Mouse (Mus musculus) heart, embryonic 15.5 days (tissue): ENCODE results near the gene Kif1c. TPM values are rescaled to one million over a fixed set of nuclear protein-coding genes. Genes with fewer than 3 reads are reported as not detected.

Experiments
- ATAC-seq: fragments of 200-750 bp; cut with Nextera tagmentation; replicated peaks from 2 replicates; pipeline ENCODE4 v1.8.0; 2017; ENCODE audit warnings: low read depth, moderate TSS enrichment; ENCODE audit not compliant: insufficient number of reproducible peaks, insufficient read depth, low FRiP score
- H3K27ac ChIP-seq: fragments of 300-500 bp; sonication (generic); 2 replicates; pipeline ENCODE4 v1.5.1; 2015; ENCODE audit warnings: mild to moderate bottlenecking, inconsistent platforms
- H3K27me3 ChIP-seq: fragments of 300-500 bp; sonication (generic); 2 replicates; pipeline ENCODE4 v1.6.1; 2015; ENCODE audit warnings: inconsistent platforms
- H3K36me3 ChIP-seq: fragments of 300-500 bp; sonication (generic); 2 replicates; pipeline ENCODE4 v1.6.1; 2015; ENCODE audit warnings: mild to moderate bottlenecking, inconsistent platforms
- H3K4me1 ChIP-seq: fragments of 300-500 bp; sonication (generic); replicated peaks from 2 replicates; pipeline ENCODE4 v1.6.1; 2015; ENCODE audit warnings: inconsistent platforms
- H3K4me2 ChIP-seq: fragments of 300-500 bp; sonication (generic); 2 replicates; pipeline ENCODE4 v1.6.1; 2015; ENCODE audit warnings: inconsistent platforms, mild to moderate bottlenecking, moderate library complexity
- H3K4me3 ChIP-seq: fragments of 300-500 bp; sonication (generic); 2 replicates; pipeline ENCODE4 v1.5.1; 2015; ENCODE audit warnings: mild to moderate bottlenecking, inconsistent platforms
- H3K9ac ChIP-seq: fragments of 300-500 bp; sonication (generic); 2 replicates; pipeline ENCODE4 v1.6.1; 2015; ENCODE audit warnings: mild to moderate bottlenecking, inconsistent platforms
- H3K9me3 ChIP-seq: fragments of 300-500 bp; sonication (generic); replicated peaks from 2 replicates; pipeline ENCODE4 v1.6.1; 2016; ENCODE audit warnings: inconsistent platforms
- WGBS: fragments of 180-500 bp; shearing (Covaris S2); methylation state at CpG from one replicate; pipeline ENCODE4 v1.1.7; 2015; ENCODE audit warnings: mixed read lengths; 5-methylcytosine and 5-hydroxymethylcytosine counted together
- polyA plus RNA-seq: library from polyadenylated mRNA; unstranded; fragments of >200 nt; fragmentation: Nextera tagmentation; extraction: Ambion mirVana; gene quantifications from 2 replicates; pipeline ENCODE4 v1.2.1, GENCODE M21; 2015

The Kif1c gene
- polyA plus RNA-seq, 1 experiment from 2014 or later: 5.5 TPM

GRCm38 (mm10) chr11:70668335-70668770 lies 32.0 kb upstream of the Kif1c start:
- H3K9me3 ChIP-seq: no peaks in the 10 kb centered on the region
- no peak; the same call in 1 of the 2 replicates for ATAC-seq
- WGBS: under 1% methylated on average over 15 of the region's 15 CpGs
- H3K27me3 ChIP-seq: no peaks in the 10 kb centered on the region
- H3K4me3 ChIP-seq: peak overlapping the region; percentile 61
- H3K9ac ChIP-seq: peak overlapping the region; percentile 49
- peaks cover 23% of the 10 kb centered on the region for H3K4me1 ChIP-seq
- H3K36me3 ChIP-seq: peaks cover 28% of the 10 kb centered on the region
- H3K27ac ChIP-seq: peak overlapping the region; percentile 97
- H3K4me2 ChIP-seq: peak overlapping the region; percentile 68

DNA sequence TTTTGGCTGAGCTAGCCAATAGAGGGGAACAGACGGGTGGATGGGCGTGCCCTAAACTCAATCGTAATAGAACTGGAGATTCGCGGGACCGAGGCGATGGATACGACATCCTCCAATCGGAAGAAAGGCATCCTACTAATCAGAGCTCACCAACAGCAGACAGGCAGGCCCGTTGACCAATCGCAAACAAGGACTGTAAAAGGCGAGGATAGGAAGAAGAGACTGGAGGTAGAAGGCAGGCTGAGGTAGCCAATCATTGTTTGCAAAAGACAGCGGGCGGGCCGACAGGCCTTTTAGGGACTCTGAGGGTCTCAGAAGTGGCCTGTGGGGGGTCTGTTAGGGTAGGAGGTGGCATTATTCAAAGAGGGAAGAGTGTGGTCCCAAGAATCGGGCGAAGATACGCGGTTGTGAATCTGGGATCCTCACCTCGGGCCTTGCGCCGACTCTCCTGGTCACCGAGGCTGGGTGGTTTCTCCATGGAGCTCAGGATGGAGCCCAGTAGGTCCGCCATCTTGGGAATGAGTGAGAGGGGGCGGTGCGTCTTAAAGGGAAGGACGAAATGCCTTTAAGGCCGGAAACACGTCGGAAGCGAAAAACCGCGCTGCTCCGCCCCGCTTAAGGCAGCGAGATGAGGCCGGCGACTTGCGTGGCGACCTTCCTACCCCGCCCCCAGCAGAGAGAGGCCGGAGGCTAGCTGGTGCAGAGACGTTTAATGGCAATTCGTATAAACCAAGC lies 31.4 kb upstream of the Kif1c start, which contains the start of gene Spag7:
TSS of gene Spag7 (minus strand) at position 646 of the 735 bp plus-strand sequence.
- H3K36me3 ChIP-seq: peaks cover 26% of the 10 kb centered on the region
- peak within 1 kb of the TSS; percentile 88 for H3K4me2 ChIP-seq
- WGBS: under 1% methylated on average over 44 of the region's 44 CpGs
- H3K9me3 ChIP-seq: no peaks in the 10 kb centered on the region
- peak within 1 kb of the TSS; percentile 97 for H3K27ac ChIP-seq
- H3K9ac ChIP-seq: peak within 1 kb of the TSS; percentile 77
- peaks cover 23% of the 10 kb centered on the region for H3K4me1 ChIP-seq
- peak within 1 kb of the TSS; percentile 61 for H3K4me3 ChIP-seq
- H3K27me3 ChIP-seq: no peaks in the 10 kb centered on the region
- ATAC-seq: peak; percentile 94

DNA sequence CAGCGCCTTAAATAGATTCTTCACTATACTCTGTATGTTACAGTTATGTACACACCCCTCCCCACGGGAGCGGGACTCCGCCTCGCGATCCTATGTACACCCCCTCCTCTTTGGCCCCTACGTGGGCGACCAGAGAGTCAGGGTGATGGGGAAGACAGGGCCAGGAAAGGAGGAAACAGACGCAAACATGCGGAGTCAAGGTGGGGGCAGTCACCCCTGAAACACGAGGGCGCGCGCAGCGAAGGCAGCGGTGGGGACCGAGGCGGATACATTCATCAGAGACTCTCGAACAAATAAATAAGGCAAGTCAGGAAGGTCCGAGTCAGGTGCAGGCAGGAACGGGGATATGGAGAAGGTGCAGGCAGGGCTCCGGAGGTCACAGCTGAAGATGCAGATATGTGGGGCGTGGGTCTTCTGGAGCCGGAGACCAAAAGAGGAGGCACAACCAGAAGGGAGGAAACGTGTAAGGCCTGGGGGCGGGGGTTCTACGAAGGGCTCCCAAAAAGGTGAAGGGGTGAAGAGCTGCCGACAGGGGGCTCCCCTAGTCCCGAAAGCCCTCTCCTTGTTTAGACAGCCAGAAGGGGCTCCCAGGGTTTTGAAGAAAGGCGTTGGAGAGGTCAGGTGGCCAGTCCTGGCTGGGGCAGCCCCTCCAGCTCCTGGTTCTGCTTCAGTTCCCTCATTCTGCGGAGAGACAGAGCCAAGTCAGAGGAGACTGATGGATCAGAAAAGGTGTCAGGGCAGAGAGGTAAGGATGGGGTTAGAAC lies 30.6 kb upstream of the Kif1c start:
- H3K4me2 ChIP-seq: peak overlapping the region; percentile 88
- peaks cover 26% of the 10 kb centered on the region for H3K4me1 ChIP-seq
- H3K4me3 ChIP-seq: peak overlapping the region; percentile 61
- no peaks in the 10 kb centered on the region for H3K27me3 ChIP-seq
- H3K9ac ChIP-seq: peak overlapping the region; percentile 77
- H3K36me3 ChIP-seq: peaks cover 20% of the 10 kb centered on the region
- peak overlapping the region; percentile 97 for H3K27ac ChIP-seq
- H3K9me3 ChIP-seq: no peaks in the 10 kb centered on the region
- 1% methylated on average over 31 of the region's 31 CpGs for WGBS
- ATAC-seq: peak; percentile 7; the same call in 1 of the 2 replicates

DNA sequence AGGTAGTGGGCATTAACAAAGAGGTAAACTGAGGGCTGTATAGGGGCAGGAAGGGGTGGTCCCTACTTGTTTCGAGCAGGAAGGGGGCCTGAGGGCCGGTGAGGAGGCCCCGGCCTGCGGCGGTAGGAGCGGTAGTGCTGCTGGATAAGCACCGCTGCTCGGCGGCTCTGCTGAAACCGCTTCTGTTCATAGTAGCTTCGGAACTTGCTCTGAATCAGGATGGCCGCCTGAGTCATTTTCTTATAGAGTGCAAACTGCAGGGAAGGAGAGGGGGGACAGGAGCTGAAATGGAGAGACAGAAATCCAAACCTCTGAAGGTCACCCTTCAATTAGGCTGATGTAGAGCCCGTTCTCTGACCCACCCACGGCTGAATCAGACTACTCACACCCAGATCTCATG lies 29.9 kb upstream of the Kif1c start:
- peak overlapping the region; percentile 97 for H3K27ac ChIP-seq
- WGBS: 43% methylated on average over 14 of the region's 14 CpGs
- H3K4me1 ChIP-seq: peaks cover 26% of the 10 kb centered on the region
- peaks cover 19% of the 10 kb centered on the region for H3K36me3 ChIP-seq
- peak overlapping the region; percentile 61 for H3K4me3 ChIP-seq
- no peaks in the 10 kb centered on the region for H3K27me3 ChIP-seq
- no peaks in the 10 kb centered on the region for H3K9me3 ChIP-seq
- H3K4me2 ChIP-seq: peak overlapping the region; percentile 88
- H3K9ac ChIP-seq: peak overlapping the region; percentile 77
- ATAC-seq: no peak

GRCm38 (mm10) chr11:70671333-70672047 lies 28.9 kb upstream of the Kif1c start:
- 78% methylated on average over 16 of the region's 16 CpGs for WGBS
- Histone ChIP-seq H3K4me3 (peak overlapping the region; percentile 61; the same call in 1 of the 2 replicates), H3K9ac (no peak overlapping the region)

GRCm38 (mm10) chr11:70674014-70674413 lies 26.3 kb upstream of the Kif1c start:
- Histone ChIP-seq H3K9ac (no peak overlapping the region), H3K27ac (no peak overlapping the region), H3K27me3 (no peaks in the 10 kb centered on the region), H3K36me3 (peaks cover 18% of the 10 kb centered on the region), H3K4me2 (no peak overlapping the region), H3K4me1 (peaks cover 20% of the 10 kb centered on the region), H3K4me3 (no peak overlapping the region), H3K9me3 (no peaks in the 10 kb centered on the region)
- 81% methylated on average over 6 of the region's 6 CpGs for WGBS
- no peak for ATAC-seq

More at GRCm38 (mm10) chr11:70671333-70672047, 28.9 kb upstream of the Kif1c start:
- Histone ChIP-seq H3K9me3 (no peaks in the 10 kb centered on the region), H3K36me3 (peaks cover 17% of the 10 kb centered on the region; the same call in 1 of the 2 replicates), H3K27ac (no peak overlapping the region), H3K4me2 (peak overlapping the region; percentile 88; the same call in 1 of the 2 replicates), H3K4me1 (peaks cover 32% of the 10 kb centered on the region), H3K27me3 (no peaks in the 10 kb centered on the region)
- ATAC-seq: no peak

DNA sequence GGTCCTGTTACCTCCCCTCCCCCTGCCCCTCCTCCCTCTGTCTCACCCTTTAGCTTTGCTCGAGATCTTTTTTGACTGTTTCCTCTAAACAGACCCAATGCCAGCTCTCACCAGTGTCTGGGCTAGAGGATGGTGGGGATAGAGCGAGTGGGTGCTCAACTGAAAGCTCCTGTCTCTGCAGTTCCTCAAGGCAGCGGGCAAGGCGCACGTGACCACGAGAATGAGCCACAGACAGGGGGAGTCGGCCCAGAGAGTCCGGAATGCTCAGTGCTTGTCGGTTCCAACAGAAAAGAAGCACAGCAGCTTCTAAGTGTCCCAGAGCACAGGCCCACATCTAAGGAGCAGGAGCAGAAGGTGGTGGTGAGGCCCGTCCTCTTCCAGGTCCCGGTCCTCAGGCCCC lies 25.8 kb upstream of the Kif1c start:
- no peak overlapping the region for H3K27ac ChIP-seq
- H3K4me1 ChIP-seq: peaks cover 20% of the 10 kb centered on the region
- H3K4me2 ChIP-seq: no peak overlapping the region
- no peaks in the 10 kb centered on the region for H3K27me3 ChIP-seq
- H3K9me3 ChIP-seq: no peaks in the 10 kb centered on the region
- no peak for ATAC-seq
- H3K4me3 ChIP-seq: no peak overlapping the region
- peaks cover 22% of the 10 kb centered on the region for H3K36me3 ChIP-seq
- H3K9ac ChIP-seq: no peak overlapping the region
- 70% methylated on average over 11 of the region's 11 CpGs for WGBS

- Histone ChIP-seq H3K36me3 (peaks cover 44% of the 10 kb centered on the region), H3K27ac (no peak overlapping the region), H3K4me3 (no peak overlapping the region), H3K4me1 (peaks cover 16% of the 10 kb centered on the region), H3K9ac (no peak overlapping the region), H3K4me2 (no peak overlapping the region), H3K9me3 (no peaks in the 10 kb centered on the region), H3K27me3 (no peaks in the 10 kb centered on the region)
- 80% methylated on average over 9 of the region's 9 CpGs for WGBS
- ATAC-seq: no peak
These were observed 22.3 kb upstream of the Kif1c start for GRCm38 (mm10) chr11:70678092-70678491.

GRCm38 (mm10) chr11:70678576-70678975 lies 21.8 kb upstream of the Kif1c start:
- Histone ChIP-seq H3K9ac (no peak overlapping the region), H3K4me1 (peaks cover 16% of the 10 kb centered on the region), H3K4me2 (no peak overlapping the region), H3K4me3 (no peak overlapping the region), H3K27me3 (no peaks in the 10 kb centered on the region), H3K36me3 (peaks cover 49% of the 10 kb centered on the region), H3K27ac (no peak overlapping the region), H3K9me3 (no peaks in the 10 kb centered on the region)
- 85% methylated on average over 2 of the region's 2 CpGs for WGBS
- no peak for ATAC-seq

GRCm38 (mm10) chr11:70679361-70679760 lies 21.0 kb upstream of the Kif1c start:
- WGBS: 92% methylated on average over 8 of the region's 8 CpGs
- no peaks in the 10 kb centered on the region for H3K27me3 ChIP-seq
- no peaks in the 10 kb centered on the region for H3K9me3 ChIP-seq
- no peak overlapping the region for H3K4me2 ChIP-seq
- H3K4me3 ChIP-seq: no peak overlapping the region
- peaks cover 14% of the 10 kb centered on the region for H3K4me1 ChIP-seq
- no peak overlapping the region for H3K9ac ChIP-seq
- H3K36me3 ChIP-seq: peaks cover 56% of the 10 kb centered on the region
- no peak for ATAC-seq
- no peak overlapping the region for H3K27ac ChIP-seq

DNA sequence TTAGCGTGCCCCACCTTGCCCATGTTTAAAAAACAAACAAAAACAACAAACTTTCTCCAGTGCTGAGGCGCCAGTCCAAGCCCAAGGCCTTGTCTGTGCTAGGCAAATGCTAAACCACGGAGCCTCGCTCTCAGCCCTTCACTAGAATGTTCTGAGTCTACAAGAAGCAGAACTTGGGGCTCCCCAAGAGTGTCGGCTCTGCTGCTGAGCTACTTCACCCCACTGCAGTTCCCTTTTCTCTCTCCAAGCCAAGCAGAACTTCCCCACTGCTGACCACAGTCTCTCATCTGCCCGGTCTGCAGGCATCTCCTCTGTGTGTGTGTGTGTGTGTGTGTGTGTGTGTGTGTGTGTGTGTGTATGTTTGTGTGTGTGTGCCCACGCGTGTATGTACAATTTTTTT lies 20.5 kb upstream of the Kif1c start:
- Histone ChIP-seq H3K27ac (no peak overlapping the region), H3K36me3 (peaks cover 59% of the 10 kb centered on the region), H3K4me1 (peaks cover 12% of the 10 kb centered on the region), H3K9ac (no peak overlapping the region), H3K4me3 (no peak overlapping the region), H3K4me2 (no peak overlapping the region), H3K27me3 (no peaks in the 10 kb centered on the region), H3K9me3 (no peaks in the 10 kb centered on the region)
- ATAC-seq: no peak
- 84% methylated on average over 8 of the region's 8 CpGs for WGBS
